Mouse (Mus musculus) adrenal gland, adult (tissue): ENCODE data around the gene Ssxb2.
"Not testable (repeated sequence)": the region's sequence is repeated elsewhere in the genome, so short reads cannot be mapped to it uniquely, and the experiment has no call there.

Source experiments
- DNase-seq, 2 experiments: peaks; one replicate each; pipeline ENCODE4 v3.0.0; 2022 to 2023; ENCODE audit warnings: low spot score in 1 of 2; ENCODE audit not compliant: inconsistent age in 2 of 2

Gene Ssxb2

GRCm38 (mm10) chrX:8461626-8462025 lies at the start of gene Ssxb2:
Ssxb2 (minus strand) TSS chrX:8461726.
- DNase-seq: not testable (repeated sequence)

- not testable (repeated sequence) for DNase-seq
Observed at GRCm38 (mm10) chrX:8413005-8413404, 48.5 kb downstream of the Ssxb2 start, which contains the start of gene Ssxb1. Ssxb1 (plus strand) TSS chrX:8413305.
